Mouse (Mus musculus) retina, postnatal 1 day (tissue): ENCODE measurements around the gene Olfr1228.

Source experiments
- DNase-seq: peaks from one replicate; pipeline ENCODE4 v3.0.0-alpha.2; 2012

Olfr1228 gene

DNA sequence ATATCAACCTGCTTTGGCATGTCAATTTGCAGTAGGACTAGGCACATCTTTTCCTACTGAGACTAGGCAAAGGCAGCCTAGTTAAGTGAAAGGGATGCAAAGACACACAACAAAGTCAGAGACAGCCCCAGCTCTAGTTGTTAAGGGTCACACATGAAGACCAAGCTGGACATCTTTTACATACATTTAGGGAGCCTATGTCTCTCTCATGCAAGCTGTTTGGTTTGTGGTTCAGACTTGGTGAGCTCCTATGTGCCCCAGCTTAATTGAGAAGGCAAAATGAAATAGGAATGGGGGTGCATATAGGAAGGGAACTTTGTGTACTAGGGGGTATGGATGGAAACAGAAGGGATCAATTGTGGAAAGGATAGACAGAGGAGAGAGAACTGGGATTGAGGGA, at the start of gene Olfr1228:
Olfr1228 (minus strand) TSS at position 101 of the 400 bp plus-strand sequence.
- DNase-seq = no peak

DNA sequence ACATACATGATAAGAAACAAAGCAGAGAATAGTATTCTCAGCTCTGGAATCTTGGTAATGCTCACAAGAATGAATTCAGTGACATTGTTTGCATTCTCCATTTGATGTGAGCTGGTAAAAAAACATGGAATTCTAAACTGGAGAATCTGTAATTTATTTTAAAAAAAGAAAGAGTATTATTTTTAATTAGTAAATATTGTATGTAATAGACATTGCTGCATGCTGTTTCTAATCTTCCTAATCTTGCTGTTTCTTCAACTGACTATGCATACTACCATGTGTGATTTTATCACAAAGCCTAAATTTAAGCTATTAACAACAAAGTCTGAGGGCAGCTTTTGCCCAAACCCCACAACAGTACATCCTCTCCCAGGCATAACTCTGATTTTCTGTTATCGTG, 43.3 kb upstream of the Olfr1228 start, which contains the start of gene Olfr1230:
Olfr1230 (minus strand) TSS at position 101 of the 400 bp plus-strand sequence.
- no peak for DNase-seq

DNA sequence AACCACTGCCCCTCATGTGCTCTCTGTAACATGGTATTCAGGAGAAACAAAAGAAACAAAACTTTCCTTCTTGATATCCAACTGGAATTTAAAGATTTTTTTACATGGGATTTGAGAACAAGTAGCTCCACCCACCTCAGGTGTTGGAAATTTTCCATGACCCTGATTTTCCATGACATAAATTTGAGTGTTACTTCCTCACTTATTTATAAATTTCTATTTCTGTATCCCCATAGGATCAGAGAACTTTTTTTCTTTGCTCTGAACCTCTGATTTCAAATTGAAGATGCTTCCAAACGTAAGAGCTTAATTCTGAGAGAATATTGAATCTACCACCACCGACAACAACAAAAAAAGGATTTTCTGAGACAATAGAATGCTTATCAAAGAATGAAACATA, 34.1 kb upstream of the Olfr1228 start, which contains the start of gene Olfr1229:
Olfr1229 (minus strand) TSS at position 101 of the 400 bp plus-strand sequence.
- no peak for DNase-seq

DNA sequence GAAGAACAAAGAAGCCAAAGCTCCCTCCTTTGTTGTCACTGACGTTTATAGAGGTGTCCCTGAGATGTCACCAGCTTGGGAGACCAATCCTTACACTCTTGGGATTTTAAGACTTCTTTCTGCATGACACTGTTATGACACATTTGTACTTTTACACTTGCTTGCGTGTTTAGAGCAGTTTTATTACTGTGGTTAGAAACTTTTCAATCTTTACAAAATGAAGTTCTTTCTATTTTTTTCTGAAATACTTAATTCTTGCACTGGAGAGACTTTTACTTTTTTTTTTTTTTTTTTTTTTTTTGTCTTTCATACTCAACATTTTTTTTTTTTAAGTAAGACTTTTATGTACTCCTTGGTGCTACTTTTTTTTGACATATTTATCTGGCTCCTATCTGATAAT, 53.9 kb downstream of the Olfr1228 start, which contains the start of gene Olfr1226:
Olfr1226 (minus strand) TSS at position 101 of the 400 bp plus-strand sequence.
- DNase-seq = no peak
